ENCODE assay signal across 8 mouse cellular contexts in the genomic region with DNA sequence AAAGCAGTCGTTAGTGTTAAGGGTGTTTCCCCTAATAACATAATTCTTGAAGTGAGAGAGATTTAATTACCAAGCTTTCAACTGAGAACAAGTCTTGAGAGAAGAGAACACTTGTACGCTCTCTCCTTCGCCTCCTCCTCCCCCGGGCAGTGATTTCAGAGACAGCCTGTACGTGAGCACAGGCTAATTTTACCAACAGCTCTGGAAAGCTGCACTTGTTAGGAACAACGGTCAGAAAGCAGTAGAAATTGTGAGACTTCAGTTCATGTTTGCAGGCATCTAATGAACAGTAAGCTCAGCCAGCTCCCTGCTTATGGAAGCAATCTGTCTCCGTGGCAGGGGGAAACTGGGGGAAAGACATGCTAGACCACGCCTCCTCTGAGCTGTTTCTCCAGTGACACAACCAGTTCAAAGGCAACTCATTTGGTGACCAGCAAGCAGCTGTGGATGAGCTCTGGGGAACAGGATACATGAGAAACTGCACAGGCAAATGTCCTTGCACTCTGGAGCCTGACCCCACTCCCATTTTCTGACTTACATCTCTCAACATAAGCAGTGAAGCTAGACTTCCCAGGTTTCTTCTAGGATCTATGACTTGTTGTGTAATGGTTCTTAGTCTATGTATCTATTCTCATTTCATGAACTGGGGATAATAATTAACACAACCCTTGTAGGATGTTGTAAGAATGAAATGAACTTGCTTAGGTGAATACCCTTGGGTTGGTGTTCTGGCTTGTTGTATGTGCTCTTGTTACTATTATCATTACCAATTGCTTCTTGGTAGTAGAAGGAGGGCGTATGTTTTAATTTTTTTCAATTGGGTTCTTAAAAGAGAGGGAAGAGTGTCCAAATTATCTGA.
DNase-seq lines count a peak whose midpoint lies in the region; ATAC-seq lines count a peak whose summit lies in the region.
"Had no signal": no experiment of that assay in that cellular context is flagged by ENCODE, and none has a peak within 500 bp of the region (broad histone marks: within the 10 kb centered on the region; RNA-seq: fewer than 3 reads in every experiment).

No protein-coding gene starts in this region.

- peak overlapping the region; percentile 42 for H3K27ac ChIP-seq in heart, embryonic 12.5 days (ENCODE audit: poor library complexity, severe bottlenecking)
- H3K27ac ChIP-seq: liver, embryonic 13.5 days had no signal

- no peak overlapping the region for H3K4me3 ChIP-seq in heart, embryonic 12.5 days
- H3K4me3 ChIP-seq: liver, embryonic 13.5 days had no signal

- 35% methylated on average over 9 of the region's 9 CpGs for WGBS in heart, embryonic 12.5 days

- peak overlapping the region; percentile 31 for H3K4me2 ChIP-seq in heart, embryonic 12.5 days
- H3K4me2 ChIP-seq: liver, embryonic 13.5 days had no signal

- H3K4me1 ChIP-seq in heart, embryonic 12.5 days (replicated peaks): peaks cover 38% of the 10 kb centered on the region
- H3K4me1 ChIP-seq: liver, embryonic 13.5 days had no signal

- no peak for ATAC-seq in heart, embryonic 12.5 days (ENCODE audit: insufficient number of reproducible peaks, low FRiP score)

- H3K27me3 ChIP-seq in heart, embryonic 12.5 days (replicated peaks): no peaks in the 10 kb centered on the region
- H3K27me3 ChIP-seq: liver, embryonic 13.5 days had no signal

- no peaks in the 10 kb centered on the region for H3K36me3 ChIP-seq in heart, embryonic 12.5 days
- H3K36me3 ChIP-seq: liver, embryonic 13.5 days had no signal

- H3K9me3 ChIP-seq in heart, embryonic 12.5 days (replicated peaks): no peaks in the 10 kb centered on the region
- H3K9me3 ChIP-seq: liver, embryonic 13.5 days had no signal

- no peak overlapping the region for H3K9ac ChIP-seq in heart, embryonic 12.5 days
- H3K9ac ChIP-seq: liver, embryonic 13.5 days had no signal

- DNase-seq in right cerebral cortex, adult 2 months (ENCODE audit: low spot score in 2 of 2): peak; percentile 74 to 78
- no peak for DNase-seq in right cerebral cortex, postnatal 4 days
- DNase-seq in left cerebral cortex, adult 9 months (ENCODE audit: low spot score in 2 of 2): peak; percentile 82 to 87
- peak; percentile 79 to 91 for DNase-seq in right cerebral cortex, postnatal 36 days (ENCODE audit: low spot score in 2 of 2)
- no peak for DNase-seq in thymus, postnatal 25 days
- no peak for DNase-seq in urinary bladder, adult 18-20 months (ENCODE audit: low spot score in 2 of 2)
- DNase-seq: liver, embryonic 13.5 days had no signal

Comparison
In these comparisons a context has a peak if more than half of its experiments do, and no peak if none do; other contexts are left out.
1. DNase-seq: peak in right cerebral cortex, adult 2 months (2 of 2), left cerebral cortex, adult 9 months (2 of 2) and right cerebral cortex, postnatal 36 days (2 of 2); none in right cerebral cortex, postnatal 4 days (single experiment), thymus, postnatal 25 days (single experiment) and urinary bladder, adult 18-20 months (0 of 2).